Mouse (Mus musculus) brain, adult 2 months (tissue): ENCODE measurements around the gene Rcan2.

Source experiments
- DNase-seq: peaks from one replicate; pipeline ENCODE4 v3.0.0; 2011; ENCODE audit warnings: low read depth, low spot score

Rcan2 gene

GRCm38 (mm10) chr17:43916128-43916527 lies 115.0 kb downstream of the Rcan2 start:
- DNase-seq, result peak; percentile 43

GRCm38 (mm10) chr17:43917143-43917542 lies 116.0 kb downstream of the Rcan2 start:
- DNase-seq, result no peak

DNA sequence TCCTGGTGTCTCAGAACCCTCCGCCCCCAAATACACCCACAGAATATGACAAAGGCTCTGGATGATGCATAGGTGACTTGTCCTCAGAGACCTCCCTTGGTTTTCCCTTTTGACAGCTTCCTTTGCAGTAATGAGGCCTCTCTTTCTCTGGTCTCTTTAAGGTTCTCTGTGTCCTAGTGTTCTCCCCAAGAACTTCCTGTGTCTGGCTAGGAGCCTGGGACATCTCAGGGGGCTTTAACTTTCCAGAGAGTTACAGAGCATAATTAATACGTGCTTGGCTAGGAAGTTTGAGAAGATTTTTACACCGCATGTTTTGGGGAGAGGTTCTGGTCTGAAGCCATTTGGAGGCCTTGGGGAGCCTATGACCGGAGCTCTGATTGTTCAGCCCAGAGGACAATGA lies 128.7 kb downstream of the Rcan2 start:
- no peak for DNase-seq

GRCm38 (mm10) chr17:43931731-43932130 lies 130.6 kb downstream of the Rcan2 start:
- no peak for DNase-seq

DNA sequence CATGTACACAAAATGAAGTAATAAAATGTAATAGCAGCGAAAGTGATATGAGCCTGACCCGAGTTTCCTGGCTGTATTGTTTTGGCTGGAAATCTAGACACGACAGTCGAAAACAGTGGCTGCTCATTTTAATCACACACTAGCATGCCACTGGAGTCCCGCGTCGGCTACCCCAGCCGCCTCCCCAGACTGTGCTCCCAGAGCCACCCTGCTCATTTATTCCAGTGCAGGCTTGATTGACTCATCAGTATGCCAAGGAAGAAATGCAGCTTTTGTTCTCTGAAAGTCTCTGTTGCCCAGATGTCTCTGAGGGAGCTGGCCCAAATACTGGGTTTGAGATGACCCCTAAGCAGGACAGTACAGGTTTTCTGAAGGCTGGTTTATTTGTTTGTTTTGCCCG lies 132.9 kb downstream of the Rcan2 start:
- peak; percentile 41 for DNase-seq

DNA sequence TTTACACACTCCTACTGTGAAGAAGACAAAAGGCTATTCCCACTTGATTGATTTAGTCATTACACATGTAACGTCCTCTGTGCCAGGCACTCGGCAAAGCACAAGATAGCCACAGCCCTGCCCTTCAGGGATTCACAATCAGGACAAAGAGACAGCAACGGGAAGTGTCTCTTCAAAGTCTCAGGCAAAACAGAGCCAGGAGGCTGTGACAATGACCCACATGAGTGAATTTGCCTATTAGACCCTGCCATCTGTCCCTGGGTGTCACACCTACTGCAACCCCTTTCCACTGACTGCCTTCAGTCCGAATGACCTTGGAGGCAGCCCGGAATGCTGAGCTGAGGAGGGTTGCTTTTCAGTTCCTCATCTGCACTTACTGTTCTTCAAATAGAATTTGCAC lies 151.1 kb downstream of the Rcan2 start:
- DNase-seq, result peak; percentile 50

- DNase-seq, result peak; percentile 82
Measured at GRCm38 (mm10) chr17:43952661-43953534, 151.7 kb downstream of the Rcan2 start.

- DNase-seq, result peak; percentile 47
Measured at GRCm38 (mm10) chr17:43953535-43953918, 152.4 kb downstream of the Rcan2 start.

GRCm38 (mm10) chr17:43959797-43960196 lies 158.6 kb downstream of the Rcan2 start:
- DNase-seq, result peak; percentile 48

GRCm38 (mm10) chr17:43969943-43970342 lies 168.8 kb downstream of the Rcan2 start:
- DNase-seq, result peak; percentile 75

GRCm38 (mm10) chr17:43977572-43977971 lies 176.4 kb downstream of the Rcan2 start:
- peak; percentile 59 for DNase-seq

GRCm38 (mm10) chr17:43979925-43980324 lies 178.8 kb downstream of the Rcan2 start:
- DNase-seq, result peak; percentile 48

DNA sequence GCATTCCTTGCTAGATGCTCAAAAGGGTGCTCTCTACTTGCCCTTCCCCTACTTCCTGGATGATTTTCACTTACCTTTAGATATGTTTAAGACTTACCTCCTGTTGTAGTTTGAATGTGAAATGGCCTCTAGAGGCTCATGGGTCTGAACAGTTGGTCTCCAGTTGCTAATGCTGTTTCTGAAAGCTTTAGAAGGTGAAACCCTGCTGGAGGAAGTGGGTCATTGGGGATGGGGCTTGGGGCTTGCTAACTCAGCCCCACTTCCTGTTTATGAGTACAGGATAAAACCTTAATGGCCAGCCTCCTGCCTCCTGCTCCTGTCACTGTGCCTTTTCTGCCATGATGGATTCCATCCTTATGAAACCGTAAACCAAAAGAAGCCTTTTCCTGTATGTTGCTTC lies 181.4 kb downstream of the Rcan2 start:
- DNase-seq, result no peak

DNA sequence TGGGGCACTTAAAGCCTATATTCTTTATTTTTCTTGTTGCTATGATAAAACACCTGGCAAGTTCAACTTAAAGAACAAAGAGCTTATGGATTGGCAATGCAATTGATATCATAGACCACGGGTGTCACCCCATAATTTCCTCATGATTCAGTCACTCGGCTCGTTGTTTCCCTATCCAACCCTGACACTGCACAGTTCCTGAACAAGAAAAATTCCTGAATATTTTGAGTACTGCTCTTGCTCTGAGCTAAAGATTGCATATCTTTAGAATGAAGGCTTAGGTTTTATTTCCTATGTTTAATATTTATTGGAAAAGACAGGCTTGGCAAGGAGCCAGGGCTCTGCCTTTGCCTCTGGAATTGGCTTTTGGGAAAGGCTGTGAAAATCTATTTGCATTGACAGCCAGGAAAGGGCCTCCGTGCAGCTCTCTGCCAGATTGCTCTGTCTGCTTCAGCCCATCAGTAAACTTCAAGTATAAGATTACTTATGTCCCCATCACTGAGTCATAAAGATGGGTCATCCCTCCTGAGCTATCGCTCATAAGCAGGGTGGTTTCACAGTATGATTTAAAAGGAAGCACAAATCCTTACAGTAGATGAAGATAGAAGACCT lies 188.3 kb downstream of the Rcan2 start:
- peak; percentile 41 for DNase-seq

DNA sequence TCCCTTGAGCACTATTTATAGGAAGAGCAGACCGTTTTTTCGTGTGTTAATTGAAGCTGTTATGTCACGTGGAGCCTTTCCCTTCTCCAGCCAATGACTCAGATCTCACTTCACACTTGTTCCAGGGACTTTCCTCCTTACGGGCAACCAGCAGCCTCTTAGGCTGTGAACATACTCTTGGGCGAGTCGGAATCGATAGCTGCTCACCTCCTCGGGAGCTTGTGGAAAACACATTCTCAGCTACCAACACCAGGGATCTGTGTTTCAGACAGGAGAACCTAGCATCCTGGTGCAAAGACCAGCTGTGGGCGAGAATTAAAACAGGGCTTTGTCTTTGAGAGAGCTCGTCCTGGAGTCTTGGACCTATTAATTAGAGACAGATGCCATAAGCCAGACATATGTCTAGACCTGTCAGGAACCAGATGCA lies 189.8 kb downstream of the Rcan2 start:
- peak; percentile 80 for DNase-seq

- no peak for DNase-seq
Measured at GRCm38 (mm10) chr17:43994080-43994479, 192.9 kb downstream of the Rcan2 start.

- peak; percentile 71 for DNase-seq
Measured at GRCm38 (mm10) chr17:43997514-43997913, 196.4 kb downstream of the Rcan2 start.

DNA sequence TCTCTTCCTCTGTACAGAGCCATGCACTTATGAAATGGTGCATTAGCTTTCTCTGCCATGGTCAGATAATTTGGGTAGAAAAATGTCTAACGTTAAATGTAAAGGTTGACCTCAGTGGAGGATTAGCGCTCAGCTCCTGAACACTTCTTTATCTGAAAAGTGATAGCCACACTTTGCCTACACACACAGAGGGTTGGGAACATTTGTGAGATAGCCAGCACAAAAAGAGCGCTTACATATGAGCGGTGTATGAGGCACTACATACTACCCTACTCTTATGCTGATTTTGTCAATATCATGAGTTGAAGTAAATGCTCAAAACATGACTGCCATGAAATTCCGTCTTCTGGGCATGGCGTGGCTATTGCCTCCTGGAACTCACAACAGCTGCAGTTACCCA lies 196.9 kb downstream of the Rcan2 start:
- no peak for DNase-seq

DNA sequence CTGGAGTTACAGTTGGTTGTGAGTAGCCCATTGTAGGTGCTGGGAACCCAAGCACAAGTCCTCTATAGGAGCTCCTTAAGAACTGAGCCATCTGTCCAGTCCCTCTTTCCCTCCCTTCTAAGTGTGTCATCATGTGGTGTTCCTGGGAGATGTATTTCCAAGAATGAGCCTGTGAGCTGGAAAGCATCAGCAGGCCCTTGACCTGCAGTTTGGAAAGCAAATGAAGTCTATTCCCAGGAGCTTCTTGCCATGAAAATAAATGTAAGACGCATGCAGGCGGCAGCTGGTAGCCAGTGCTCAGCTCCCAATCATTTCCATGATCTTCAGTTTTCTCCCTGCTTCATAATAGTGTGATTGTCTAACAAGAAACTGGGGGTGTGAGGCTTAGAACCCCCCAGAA lies 203.2 kb downstream of the Rcan2 start:
- no peak for DNase-seq

DNA sequence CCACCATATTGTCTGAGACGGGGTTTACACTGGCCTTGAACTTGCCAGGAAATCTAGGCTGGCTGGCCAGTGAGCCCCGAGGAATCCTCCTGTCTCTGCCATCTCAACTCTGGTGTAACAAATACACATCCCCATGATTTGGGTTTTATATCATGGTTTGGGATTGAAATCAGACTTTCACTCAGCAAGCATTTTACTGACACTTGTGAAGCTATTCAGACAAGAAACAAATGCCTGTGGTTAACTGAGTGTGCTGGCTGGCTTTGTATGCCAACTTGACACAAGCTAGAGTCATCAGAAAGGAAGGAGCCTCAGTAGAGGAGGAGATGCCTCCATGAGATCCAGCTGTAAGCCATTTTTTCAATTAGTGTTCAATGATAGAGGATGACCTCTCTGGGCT lies 206.3 kb downstream of the Rcan2 start:
- no peak for DNase-seq

GRCm38 (mm10) chr17:44011917-44012316 lies 210.8 kb downstream of the Rcan2 start:
- no peak for DNase-seq

- DNase-seq, result no peak
Measured at GRCm38 (mm10) chr17:44013756-44014510, 212.8 kb downstream of the Rcan2 start.
